ENCODE assay signal across 27 mouse cellular contexts in genomic region chr19:44781987-44782386, GRCm38 (mm10). TPM values are rescaled to one million over a fixed set of nuclear protein-coding genes. Genes with fewer than 3 reads are reported as not detected.
DNase-seq lines count a peak whose midpoint lies in the region; ATAC-seq and TF ChIP-seq lines count a peak whose summit lies in the region.
"Had no signal": no experiment of that assay in that cellular context is flagged by ENCODE, and none has a peak within 500 bp of the region (broad histone marks: within the 10 kb centered on the region; RNA-seq: fewer than 3 reads in every experiment).

No protein-coding gene starts in this region.

- in situ Hi-C loops in Patski (cut with MboI; ENCODE audit: low pct_unique_long_range_greater_than_20kb) = no loop called here

- peak; percentile 75 for ATAC-seq in Patski
- ATAC-seq: activated CD4-positive, CD25-positive, alpha-beta regulatory T cell, adult 4 months; CD4-positive, CD25-positive, alpha-beta regulatory T cell, adult 4 months had no signal

- DNase-seq in 3T3-L1 (ENCODE audit: low read depth, low spot score) (peak; percentile 53), Patski (ENCODE audit: low read depth, low spot score) (no peak)
- DNase-seq in Muller cell, postnatal 12 days (ENCODE audit: inconsistent ontology term) = peak; percentile 17
- DNase-seq in adrenal gland, postnatal 25 days = no peak
- DNase-seq in urinary bladder, postnatal 36 days (ENCODE audit: low spot score in 2 of 2) = no peak
- no peak for DNase-seq in lung, postnatal 25 days (ENCODE audit: low spot score)
- DNase-seq: adrenal gland, adult 2 months; adrenal gland, adult 8-10 months; adrenal gland, postnatal 10 days; adrenal gland, postnatal 14 days; adrenal gland, postnatal 36 days; B cell, adult 2 months; cerebellum, adult 11 months; cerebellum, adult 11-12 months; cerebellum, adult 18-20 months; cerebellum, adult 2 months; cerebellum, adult 8-10 months; cerebellum, adult 9-10 months; cerebellum, adult 9-11 months had no signal

- H3K27me3 ChIP-seq in Patski = no peaks in the 10 kb centered on the region

- TF ChIP-seq CTCF in Patski (IDR thresholded peaks at IDR 0.05) = no peak

- POLR2A ChIA-PET in Patski (lab: Charles Lee) = interaction anchor here (1.4 to 3.3 kb wide), 2 partner anchors 10 to 12 kb away, joined by 3 to 9 read pairs; no protein-coding TSS in a partner anchor

- CTCF ChIA-PET in Patski (lab: Charles Lee) = interaction anchor here (1.0 to 1.9 kb wide), 3 partner anchors 9 to 106 kb away, joined by 4 to 8 read pairs (median 4); no protein-coding TSS in a partner anchor

RNA-seq across cellular contexts. Expression of gene Pax2, which starts 26.1 kb away (rescaled TPM):
- polyA plus RNA-seq in Patski (2021) = 198 TPM
- total RNA-seq in adrenal gland, postnatal 25 days (2021) = not detected in 2 replicates
- total RNA-seq: adrenal gland, adult 18-20 months; adrenal gland, adult 2 months; adrenal gland, adult 8-10 months; adrenal gland, postnatal 10 days; adrenal gland, postnatal 14 days; adrenal gland, postnatal 36 days; CH12.LX; ES-E14; MEL had no signal
- polyA plus RNA-seq: activated CD4-positive, CD25-positive, alpha-beta regulatory T cell, adult 4 months; adrenal gland, adult 2 months; C2C12; G1E had no signal

Comparison
In these comparisons a context has a peak if more than half of its experiments do, and no peak if none do; other contexts are left out.
1. DNase-seq: peak in 3T3-L1 (single experiment) and Muller cell, postnatal 12 days (single experiment); none in Patski (single experiment), adrenal gland, postnatal 25 days (single experiment), urinary bladder, postnatal 36 days (0 of 2) and lung, postnatal 25 days (single experiment).